Mouse (Mus musculus): ENCODE results near the gene Mrgpra2a.
"Not testable (repeated sequence)": the region's sequence is repeated elsewhere in the genome, so short reads cannot be mapped to it uniquely, and the experiment has no call there.

The Mrgpra2a gene

DNA sequence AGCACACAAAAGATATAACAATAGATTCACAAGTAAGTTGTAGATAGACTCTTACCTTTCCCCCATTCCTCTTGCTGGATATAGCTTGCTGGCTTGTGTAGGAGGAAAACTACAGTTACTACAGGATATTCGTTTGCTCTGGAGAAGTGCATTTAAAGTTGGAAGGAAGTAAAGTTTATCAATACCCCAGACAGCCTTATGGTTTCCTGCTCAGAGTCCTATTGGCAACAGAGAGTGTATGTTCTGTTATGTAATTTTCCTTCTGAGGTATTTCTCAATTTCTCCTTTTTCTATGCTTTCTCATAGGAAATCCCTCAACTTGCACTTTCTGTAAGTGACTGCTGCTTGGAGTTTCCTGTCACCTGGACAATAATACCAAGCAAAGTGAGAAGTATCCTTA, at the start of gene Mrgpra2a:
Mrgpra2a (minus strand) TSS at position 125 of the 400 bp plus-strand sequence.
- DNase-seq (ENCODE audit: low spot score in 2 of 2), result not testable (repeated sequence)

DNA sequence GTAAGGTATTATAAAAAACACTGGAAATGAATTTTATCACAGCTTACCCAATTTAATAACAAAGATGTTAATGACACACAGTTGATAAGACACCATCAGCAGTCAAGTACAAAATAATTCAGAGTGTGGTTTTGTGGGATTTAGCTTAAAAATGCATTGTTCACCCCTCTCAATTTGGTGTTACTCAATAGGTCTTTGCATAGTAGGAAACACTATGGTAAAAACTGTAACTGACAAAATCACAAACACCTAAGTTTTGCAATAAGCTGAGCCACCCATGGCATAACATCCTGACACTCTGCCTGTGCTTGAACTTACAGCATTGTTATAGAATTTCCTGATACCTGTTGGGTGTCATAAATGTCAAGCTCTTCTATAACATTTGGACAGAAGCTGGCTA, 39.3 kb upstream of the Mrgpra2a start:
- DNase-seq (ENCODE audit: low spot score in 2 of 2), result not testable (repeated sequence)

DNA sequence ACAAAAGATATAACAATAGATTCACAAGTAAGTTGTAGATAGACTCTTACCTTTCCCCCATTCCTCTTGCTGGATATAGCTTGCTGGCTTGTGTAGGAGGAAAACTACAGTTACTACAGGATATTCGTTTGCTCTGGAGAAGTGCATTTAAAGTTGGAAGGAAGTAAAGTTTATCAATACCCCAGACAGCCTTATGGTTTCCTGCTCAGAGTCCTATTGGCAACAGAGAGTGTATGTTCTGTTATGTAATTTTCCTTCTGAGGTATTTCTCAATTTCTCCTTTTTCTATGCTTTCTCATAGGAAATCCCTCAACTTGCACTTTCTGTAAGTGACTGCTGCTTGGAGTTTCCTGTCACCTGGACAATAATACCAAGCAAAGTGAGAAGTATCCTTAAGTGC, 37.5 kb upstream of the Mrgpra2a start:
- DNase-seq (ENCODE audit: low spot score in 2 of 2), result not testable (repeated sequence)

DNA sequence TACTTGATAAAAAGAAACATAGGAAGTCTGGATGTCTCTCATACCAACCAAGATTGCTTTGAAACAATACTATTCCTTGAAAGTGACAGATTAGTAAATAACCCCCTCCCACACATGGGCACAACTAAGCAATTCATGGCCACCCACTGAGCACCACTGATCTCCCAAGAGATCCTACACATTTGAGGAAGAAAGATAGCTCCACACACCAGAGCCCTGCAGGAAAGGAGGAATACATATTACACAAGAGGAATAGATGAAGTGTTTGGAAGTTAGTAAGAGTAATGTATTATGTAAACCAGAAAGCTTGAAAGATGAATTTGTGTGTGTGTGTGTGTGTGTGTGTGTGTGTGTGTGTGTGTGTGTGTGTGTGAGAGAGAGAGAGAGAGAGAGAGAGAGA, 31.2 kb upstream of the Mrgpra2a start:
- DNase-seq (ENCODE audit: low spot score in 2 of 2), result not testable (repeated sequence)

DNA sequence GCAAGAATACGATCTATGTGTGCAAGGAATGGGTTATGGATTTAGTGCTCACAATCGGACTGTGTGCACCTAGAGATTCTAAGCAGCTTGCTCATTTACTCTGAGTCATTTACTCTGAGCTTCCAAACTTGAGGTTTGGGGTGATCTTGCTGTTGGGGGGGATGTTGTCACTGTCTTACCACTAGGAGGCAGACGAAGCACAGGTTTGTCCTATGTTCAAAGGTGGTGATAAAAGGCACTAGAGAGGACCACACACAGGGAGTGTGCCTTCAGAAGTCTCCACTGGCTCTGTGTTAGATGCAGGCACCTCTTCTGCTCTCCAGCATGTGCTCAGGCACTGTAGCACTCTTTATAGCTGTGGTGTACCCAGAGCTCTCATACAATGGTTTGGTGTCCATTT, 22.0 kb upstream of the Mrgpra2a start:
- DNase-seq (ENCODE audit: low spot score in 2 of 2), result not testable (repeated sequence)

DNA sequence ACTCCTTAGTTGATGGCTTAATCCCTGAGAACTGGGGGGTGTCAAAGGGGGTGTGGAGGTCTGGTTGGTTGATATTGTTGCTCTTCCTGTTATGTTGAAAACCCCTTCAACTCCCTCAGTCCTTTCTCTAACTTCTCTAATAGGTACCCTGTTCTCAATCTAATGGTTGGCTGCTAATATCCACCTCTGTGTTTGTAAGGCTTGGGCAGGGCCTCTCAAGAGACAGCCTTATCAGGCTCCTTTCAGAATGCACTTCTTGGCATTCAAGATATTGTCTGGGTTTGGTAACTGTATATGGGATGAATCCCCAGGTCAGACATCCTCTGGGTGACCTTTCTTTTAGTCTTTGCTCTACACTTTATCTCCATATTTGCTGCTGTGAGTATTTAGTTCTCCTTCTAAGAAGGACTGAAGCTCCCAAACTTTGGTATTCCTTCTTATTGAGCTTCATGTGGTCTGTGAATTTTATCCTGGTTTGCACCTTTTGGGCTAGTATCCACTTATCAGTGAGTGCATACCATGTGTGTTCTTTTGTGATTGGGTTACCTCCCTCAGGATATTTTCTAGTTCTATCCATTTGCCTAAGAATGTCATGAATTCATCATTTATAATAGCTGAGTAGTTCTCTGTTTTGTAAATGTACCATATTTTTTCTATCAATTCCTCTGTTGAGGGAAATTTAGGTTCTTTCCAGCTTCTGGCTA, 13.5 kb upstream of the Mrgpra2a start:
- not testable (repeated sequence) for DNase-seq (ENCODE audit: low spot score in 2 of 2)

DNA sequence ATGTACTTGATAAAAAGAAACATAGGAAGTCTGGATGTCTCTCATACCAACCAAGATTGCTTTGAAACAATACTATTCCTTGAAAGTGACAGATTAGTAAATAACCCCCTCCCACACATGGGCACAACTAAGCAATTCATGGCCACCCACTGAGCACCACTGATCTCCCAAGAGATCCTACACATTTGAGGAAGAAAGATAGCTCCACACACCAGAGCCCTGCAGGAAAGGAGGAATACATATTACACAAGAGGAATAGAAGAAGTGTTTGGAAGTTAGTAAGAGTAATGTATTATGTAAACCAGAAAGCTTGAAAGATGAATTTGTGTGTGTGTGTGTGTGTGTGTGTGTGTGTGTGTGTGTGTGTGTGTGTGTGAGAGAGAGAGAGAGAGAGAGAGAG, 6.2 kb downstream of the Mrgpra2a start:
- DNase-seq (ENCODE audit: low spot score in 2 of 2), result not testable (repeated sequence)

DNA sequence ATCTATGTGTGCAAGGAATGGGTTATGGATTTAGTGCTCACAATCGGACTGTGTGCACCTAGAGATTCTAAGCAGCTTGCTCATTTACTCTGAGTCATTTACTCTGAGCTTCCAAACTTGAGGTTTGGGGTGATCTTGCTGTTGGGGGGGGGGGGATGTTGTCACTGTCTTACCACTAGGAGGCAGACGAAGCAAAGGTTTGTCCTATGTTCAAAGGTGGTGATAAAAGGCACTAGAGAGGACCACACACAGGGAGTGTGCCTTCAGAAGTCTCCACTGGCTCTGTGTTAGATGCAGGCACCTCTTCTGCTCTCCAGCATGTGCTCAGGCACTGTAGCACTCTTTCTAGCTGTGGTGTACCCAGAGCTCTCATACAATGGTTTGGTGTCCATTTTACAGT, 15.5 kb downstream of the Mrgpra2a start:
- not testable (repeated sequence) for DNase-seq (ENCODE audit: low spot score in 2 of 2)

DNA sequence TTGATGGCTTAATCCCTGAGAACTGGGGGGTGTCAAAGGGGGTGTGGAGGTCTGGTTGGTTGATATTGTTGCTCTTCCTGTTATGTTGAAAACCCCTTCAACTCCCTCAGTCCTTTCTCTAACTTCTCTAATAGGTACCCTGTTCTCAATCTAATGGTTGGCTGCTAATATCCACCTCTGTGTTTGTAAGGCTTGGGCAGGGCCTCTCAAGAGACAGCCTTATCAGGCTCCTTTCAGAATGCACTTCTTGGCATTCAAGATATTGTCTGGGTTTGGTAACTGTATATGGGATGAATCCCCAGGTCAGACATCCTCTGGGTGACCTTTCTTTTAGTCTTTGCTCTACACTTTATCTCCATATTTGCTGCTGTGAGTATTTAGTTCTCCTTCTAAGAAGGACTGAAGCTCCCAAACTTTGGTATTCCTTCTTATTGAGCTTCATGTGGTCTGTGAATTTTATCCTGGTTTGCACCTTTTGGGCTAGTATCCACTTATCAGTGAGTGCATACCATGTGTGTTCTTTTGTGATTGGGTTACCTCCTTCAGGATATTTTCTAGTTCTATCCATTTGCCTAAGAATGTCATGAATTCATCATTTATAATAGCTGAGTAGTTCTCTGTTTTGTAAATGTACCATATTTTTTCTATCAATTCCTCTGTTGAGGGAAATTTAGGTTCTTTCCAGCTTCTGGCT, 24.0 kb downstream of the Mrgpra2a start:
- DNase-seq (ENCODE audit: low spot score in 2 of 2), result not testable (repeated sequence)

DNA sequence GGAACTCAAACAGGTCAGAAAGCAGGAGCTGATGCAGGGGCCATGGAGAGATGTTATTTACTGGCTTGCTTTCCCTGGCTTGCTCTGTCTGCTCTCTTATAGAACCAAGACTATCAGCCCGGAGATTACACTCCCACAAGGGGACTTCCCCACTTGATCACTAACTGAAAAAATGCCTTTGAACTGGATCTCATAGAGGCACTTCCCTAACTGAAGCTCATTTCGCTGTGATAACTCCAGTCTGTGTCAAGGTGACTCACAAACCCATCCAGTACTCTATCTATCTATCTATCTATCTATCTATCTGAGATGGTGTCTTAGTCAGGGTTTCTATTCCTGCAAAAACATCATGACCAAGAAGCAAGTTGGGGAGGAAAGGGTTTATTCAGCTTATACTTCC, 41.3 kb downstream of the Mrgpra2a start:
- DNase-seq (ENCODE audit: low spot score in 2 of 2), result no peak

DNA sequence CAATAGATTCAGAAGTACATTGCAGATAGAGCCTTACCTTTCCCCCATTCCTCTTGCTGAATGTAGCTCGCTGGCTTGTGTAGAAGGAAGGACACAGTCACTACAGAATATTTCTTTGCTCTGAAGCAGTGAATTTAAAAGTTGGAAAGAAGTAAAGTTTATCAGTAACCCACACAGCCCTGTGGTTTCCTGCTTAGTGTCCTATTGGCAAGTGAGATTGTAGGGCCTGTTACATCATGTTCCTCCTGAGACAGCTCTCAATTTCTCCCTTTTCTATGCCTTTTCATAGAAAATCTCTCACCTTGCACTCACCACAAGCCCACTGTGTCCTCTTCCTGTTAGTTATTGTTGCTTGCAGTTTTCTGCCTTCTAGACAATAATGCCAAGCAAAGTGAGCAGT, 42.4 kb downstream of the Mrgpra2a start:
- DNase-seq (ENCODE audit: low spot score in 2 of 2), result no peak

DNA sequence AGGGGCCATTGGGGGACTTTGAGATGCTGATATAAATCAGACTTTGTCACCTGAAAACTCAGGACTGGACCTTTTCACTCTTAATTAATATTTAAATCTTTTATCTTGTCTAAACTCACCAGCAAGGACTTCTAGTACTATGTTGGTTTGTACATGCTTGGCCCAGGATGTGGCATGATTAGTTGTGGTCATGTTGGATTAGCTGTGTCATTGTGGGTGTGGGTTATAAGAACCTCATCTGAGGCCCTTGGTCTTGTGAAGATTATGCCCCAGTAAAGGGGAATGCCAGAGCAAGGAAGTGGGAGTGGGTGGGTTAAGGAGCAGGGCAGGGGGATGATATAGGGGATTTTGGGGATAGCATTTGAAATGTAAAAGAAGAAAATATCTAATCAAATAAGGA, 50.8 kb downstream of the Mrgpra2a start:
- DNase-seq (ENCODE audit: low spot score in 2 of 2), result no peak

Measured in frontal cortex, postnatal 36 days (tissue).